8 mouse cellular contexts compared by ENCODE assay signal in the genomic region with DNA sequence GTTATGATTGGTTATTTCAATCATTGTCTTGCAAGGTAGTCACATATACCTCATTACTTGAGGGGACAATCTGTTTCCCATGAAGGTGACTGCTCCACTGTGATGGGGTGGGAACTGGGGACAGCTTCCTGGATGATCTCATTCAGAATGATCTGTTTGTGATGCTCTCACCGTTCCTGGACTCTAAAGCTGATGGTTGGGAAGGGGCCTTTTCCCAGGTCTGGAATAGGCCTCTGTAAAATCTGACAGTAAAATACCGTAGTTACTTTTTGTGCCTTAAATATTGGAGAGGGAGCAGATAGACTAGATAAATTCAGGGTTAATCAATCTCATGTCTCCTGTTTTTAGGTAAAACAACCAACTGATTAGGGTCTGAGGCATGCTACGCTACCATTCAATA. TPM values are rescaled to one million over a fixed set of nuclear protein-coding genes. Genes with fewer than 3 reads are reported as not detected.
DNase-seq lines count a peak whose midpoint lies in the region; ATAC-seq and TF ChIP-seq lines count a peak whose summit lies in the region.

A gene (minus strand): TSS at position 101 of the 400 bp plus-strand sequence.

- peak within 1 kb of the TSS; percentile 74 for H3K4me2 ChIP-seq in hindbrain, postnatal 0 days (ENCODE audit: low read depth, low read length)

- no peaks in the 10 kb centered on the region for H3K36me3 ChIP-seq in hindbrain, postnatal 0 days (ENCODE audit: insufficient read depth, low read length)

- H3K4me1 ChIP-seq in hindbrain, postnatal 0 days (ENCODE audit: insufficient read depth, low read length): no peaks in the 10 kb centered on the region

- DNase-seq in heart, adult 18-20 months: no peak
- no peak for DNase-seq in heart, adult 11 months
- DNase-seq in adrenal gland, adult 8-10 months: no peak
- no peak for DNase-seq in gastrocnemius, adult 2 months
- DNase-seq in hindbrain, postnatal 0 days (ENCODE audit: low spot score): no peak
- DNase-seq in embryo, embryonic 10.5 days (ENCODE audit: low spot score): no peak
- DNase-seq in testis, postnatal 14 days (ENCODE audit: low spot score): no peak

- 92% methylated on average over 3 of the region's 3 CpGs for WGBS in hindbrain, postnatal 0 days

- peak within 1 kb of the TSS; percentile 92 for H3K27ac ChIP-seq in gastrocnemius, adult 2 months
- H3K27ac ChIP-seq in hindbrain, postnatal 0 days: peak within 1 kb of the TSS; percentile 94; the same call in 1 of the 2 replicates

- H3K9me3 ChIP-seq in hindbrain, postnatal 0 days (ENCODE audit: low read length): no peaks in the 10 kb centered on the region

- TF ChIP-seq CTCF in gastrocnemius, adult 2 months (IDR thresholded peaks at IDR 0.05): no peak
- no peak for TF ChIP-seq CTCF in hindbrain, postnatal 0 days (IDR thresholded peaks at IDR 0.05; ENCODE audit: low read depth)

- H3K27me3 ChIP-seq in hindbrain, postnatal 0 days (ENCODE audit: insufficient read depth, low read length): no peaks in the 10 kb centered on the region

- no peak for ATAC-seq in hindbrain, postnatal 0 days
- ATAC-seq in megakaryocyte, adult 5-6 weeks (ENCODE audit: poor library complexity, severe bottlenecking): no peak

- peak within 1 kb of the TSS; percentile 97 for H3K9ac ChIP-seq in hindbrain, postnatal 0 days (replicated peaks; ENCODE audit: low read length)

- H3K4me3 ChIP-seq in gastrocnemius, adult 2 months: peak within 1 kb of the TSS; percentile 79
- peak within 1 kb of the TSS; percentile 87 for H3K4me3 ChIP-seq in hindbrain, postnatal 0 days (ENCODE audit: low read length)

- intact Hi-C loops in gastrocnemius, adult 2 months (cut with DNase I): loop anchor here (5.0 kb wide), 1 partner anchor 57 kb away; a partner anchor contains a TSS

RNA-seq across cellular contexts. Expression of the gene that starts here (rescaled TPM):
- 10 to 100 TPM; 39.2 to 39.6 TPM for total RNA-seq in heart, adult 18-20 months (2021)
- total RNA-seq in adrenal gland, adult 8-10 months (2022): 10 to 100 TPM; 33.9 to 41.3 (median 35.9) TPM
- total RNA-seq in gastrocnemius, adult 2 months (2021): 10 to 100 TPM; 32.2 to 39.1 TPM
- total RNA-seq in hindbrain, postnatal 0 days (2014; rRNA removed): 63.2 and 72.3 TPM in 2 replicates
- polyA plus RNA-seq in hindbrain, postnatal 0 days (2015; fragmentation: Nextera tagmentation; extraction: Ambion mirVana): 75.1 and 81.4 TPM in 2 replicates
- 107 and 118 TPM in 2 replicates for total RNA-seq in megakaryocyte, adult 5-6 weeks (2015)
- 113 and 155 TPM in 2 replicates for total RNA-seq in megakaryocyte, adult 5-6 weeks (2017)
